9 mouse cellular contexts compared by ENCODE assay signal in the genomic region with DNA sequence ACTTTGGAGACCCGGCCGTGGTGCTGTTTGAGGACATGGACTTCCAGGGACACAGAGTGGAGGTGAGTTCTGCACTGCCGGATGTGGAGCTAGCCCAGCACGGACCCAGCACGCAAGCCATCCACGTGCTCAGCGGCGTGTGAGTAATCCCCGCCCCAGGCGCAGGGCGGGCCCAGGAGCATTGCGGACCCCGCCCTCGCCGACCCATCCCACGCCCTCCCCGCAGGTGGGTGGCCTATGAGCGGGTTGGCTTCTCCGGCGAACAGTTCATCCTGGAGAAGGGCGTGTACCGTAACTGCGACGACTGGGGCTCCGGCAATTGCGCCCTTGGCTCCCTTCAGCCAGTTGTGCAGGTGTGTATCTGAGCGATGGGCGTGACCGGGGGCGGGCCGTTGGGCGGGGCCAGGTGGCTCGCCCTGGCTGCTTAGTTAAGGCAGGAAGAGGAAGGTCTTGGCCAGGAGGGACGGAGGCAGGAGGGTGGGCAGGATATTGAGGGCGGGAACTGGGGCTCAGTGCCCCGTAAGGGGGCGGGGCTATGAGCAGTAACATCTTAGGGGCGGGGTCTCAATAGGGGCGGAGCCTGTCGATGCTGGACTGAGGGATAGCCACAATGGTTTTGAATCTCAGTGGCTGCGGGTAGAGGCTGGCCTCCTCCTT. TPM values are rescaled to one million over a fixed set of nuclear protein-coding genes. Genes with fewer than 3 reads are reported as not detected.
DNase-seq lines count a peak whose midpoint lies in the region; ATAC-seq and TF ChIP-seq lines count a peak whose summit lies in the region.
"Had no signal": no experiment of that assay in that cellular context is flagged by ENCODE, and none has a peak within 500 bp of the region (broad histone marks: within the 10 kb centered on the region; RNA-seq: fewer than 3 reads in every experiment).

No protein-coding gene starts in this region.

- peak overlapping the region; percentile 61 for H3K27ac ChIP-seq in ES-E14 (ENCODE audit: insufficient read depth, low read depth, low read length, poor library complexity, severe bottlenecking)
- H3K27ac ChIP-seq in hindbrain, embryonic 13.5 days = no peak overlapping the region

- WGBS in hindbrain, embryonic 13.5 days = under 1% methylated on average over 41 of the region's 41 CpGs

- no peaks in the 10 kb centered on the region for H3K9me3 ChIP-seq in ES-E14 (ENCODE audit: control insufficient read depth, insufficient read depth, low read depth, low read length)
- no peaks in the 10 kb centered on the region for H3K9me3 ChIP-seq in hindbrain, embryonic 13.5 days

- peak overlapping the region; percentile 72 for H3K9ac ChIP-seq in ES-E14 (ENCODE audit: insufficient read depth, low read depth, low read length, poor library complexity, severe bottlenecking)
- H3K9ac ChIP-seq in hindbrain, embryonic 13.5 days = peak overlapping the region; percentile 55; the same call in 1 of the 2 replicates

- peaks cover 2 to 16% of the 10 kb centered on the region in 2 experiments; a peak in 2 of 4 replicates for H3K4me1 ChIP-seq in ES-E14 (ENCODE audit: control insufficient read depth in 2 of 2, insufficient read depth in 2 of 2, low read length in 2 of 2, poor library complexity in 1 of 2)
- peaks cover 17% of the 10 kb centered on the region for H3K4me1 ChIP-seq in hindbrain, embryonic 13.5 days (replicated peaks)

- H3K4me2 ChIP-seq in hindbrain, embryonic 13.5 days = peak overlapping the region; percentile 76

- DNase-seq in ES-E14 (ENCODE audit: low read depth, low spot score) = peak; percentile 97
- peak; percentile 28 for DNase-seq in c-Kit-negative CD71-positive TER-119-positive erythroid progenitor cells, embryonic 14.5 days (ENCODE audit: low read depth, low spot score)
- peak; percentile 64 for DNase-seq in fat pad, adult 2 months (ENCODE audit: extremely low read depth, low read depth, low spot score)
- DNase-seq in left cerebral cortex, adult 11 months (ENCODE audit: low spot score) = peak; percentile 42
- DNase-seq in lung, postnatal 25 days (ENCODE audit: low spot score) = peak; percentile 89
- DNase-seq in retina, postnatal 1 day = peak; percentile 79
- DNase-seq in thymus, postnatal 4 days = peak; percentile 88

- H3K27me3 ChIP-seq in hindbrain, embryonic 13.5 days = peaks cover 33% of the 10 kb centered on the region

- peak overlapping the region; percentile 54 to 74 for H3K4me3 ChIP-seq in ES-E14 (ENCODE audit: insufficient read depth in 1 of 2, low read depth in 1 of 2, low read length in 2 of 2, poor library complexity in 1 of 2, severe bottlenecking in 1 of 2)
- peak overlapping the region; percentile 46 for H3K4me3 ChIP-seq in hindbrain, embryonic 13.5 days

- ATAC-seq in hindbrain, embryonic 13.5 days (ENCODE audit: low FRiP score) = peak; percentile 81

- in situ Hi-C loops in ES-E14 (cut with MboI; ENCODE audit: low sequenced_read_pairs in 2 of 2, unreplicated experiment in 2 of 2) = no loop called here

- H3K36me3 ChIP-seq in ES-E14 (ENCODE audit: control insufficient read depth, insufficient read depth, low read length, poor library complexity, severe bottlenecking) = peaks cover 5% of the 10 kb centered on the region; the same call in 1 of the 2 replicates
- H3K36me3 ChIP-seq in hindbrain, embryonic 13.5 days = no peaks in the 10 kb centered on the region

TF ChIP-seq in ES-E14, 5 proteins besides CTCF, POLR2A, EP300 and RAD21:
- TF ChIP-seq ZC3H11A (IDR thresholded peaks at IDR 0.05; ENCODE audit: borderline replicate concordance, low read depth, low read length) (no peak), CHD2 (IDR thresholded peaks at IDR 0.05; ENCODE audit: low read depth, low read length) (no peak), HCFC1 (IDR thresholded peaks at IDR 0.05; ENCODE audit: borderline replicate concordance, insufficient read depth, low read length) (no peak), ZNF384 (IDR thresholded peaks at IDR 0.05; ENCODE audit: low read depth, low read length) (no peak), MAFK (IDR thresholded peaks at IDR 0.05; ENCODE audit: insufficient read depth, low read depth, low read length) (no peak)

RNA-seq across cellular contexts. Expression of gene Cd52, which starts 13.0 kb away (rescaled TPM):
- total RNA-seq in ES-E14 (2012; rRNA removed) = 1.5 and 13.0 TPM in 2 replicates
- polyA plus RNA-seq in hindbrain, embryonic 13.5 days (2015; fragmentation: Nextera tagmentation; extraction: Ambion mirVana) = 3.9 TPM in 2 replicates

RNA-seq across cellular contexts. Expression of gene Ubxn11, which starts 20.5 kb away (rescaled TPM):
- total RNA-seq in ES-E14 (2012; rRNA removed) = 12.4 and 23.3 TPM in 2 replicates
- polyA plus RNA-seq in hindbrain, embryonic 13.5 days (2015; fragmentation: Nextera tagmentation; extraction: Ambion mirVana) = 14.7 and 16.0 TPM in 2 replicates

RNA-seq across cellular contexts. Expression of gene Crybg2, which starts 21.2 kb away (rescaled TPM):
- 12.6 and 30.9 TPM in 2 replicates for total RNA-seq in ES-E14 (2012; rRNA removed)
- polyA plus RNA-seq in hindbrain, embryonic 13.5 days (2015; fragmentation: Nextera tagmentation; extraction: Ambion mirVana) = 0.49 and 1.1 TPM in 2 replicates

RNA-seq across cellular contexts. Expression of gene Zfp683, which starts 28.2 kb away (rescaled TPM):
- total RNA-seq in ES-E14 (2012; rRNA removed) = not detected in 2 replicates
- not detected in 2 replicates for polyA plus RNA-seq in hindbrain, embryonic 13.5 days (2015; fragmentation: Nextera tagmentation; extraction: Ambion mirVana)
- total RNA-seq: layer of hippocampus, postnatal 10 days had no signal

RNA-seq across cellular contexts. Expression of gene Sh3bgrl3, which starts 46.7 kb away (rescaled TPM):
- total RNA-seq in ES-E14 (2012; rRNA removed) = 87.2 and 96.5 TPM in 2 replicates
- polyA plus RNA-seq in hindbrain, embryonic 13.5 days (2015; fragmentation: Nextera tagmentation; extraction: Ambion mirVana) = 371 and 393 TPM in 2 replicates

Comparison
In these comparisons a context has a peak if more than half of its experiments do, and no peak if none do; other contexts are left out.
1. DNase-seq: peak in every context shown above with its lines; median percentile 97 in ES-E14; 89 in lung, postnatal 25 days; 88 in thymus, postnatal 4 days; 79 in retina, postnatal 1 day; 64 in fat pad, adult 2 months; 42 in left cerebral cortex, adult 11 months; 28 in c-Kit-negative CD71-positive TER-119-positive erythroid progenitor cells, embryonic 14.5 days.